Mouse (Mus musculus) heart, adult 2 months (tissue): ENCODE results near the gene Rasgef1b. TPM values are rescaled to one million over a fixed set of nuclear protein-coding genes. Genes with fewer than 3 reads are reported as not detected.

Experiments
- DNase-seq, 2 experiments: peaks; one replicate each; pipeline ENCODE4 v3.0.0; 2021
- H3K27ac ChIP-seq: fragments of 200-600 bp; 2 replicates; pipeline ENCODE4 v1.8.1; 2022
- H3K27me3 ChIP-seq: fragments of 200-500 bp; 2 replicates; pipeline ENCODE4 v1.6.1; 2012; ENCODE audit warnings: mild to moderate bottlenecking, low read length, inconsistent platforms, mixed read lengths; ENCODE audit not compliant: control insufficient read depth, insufficient read depth
- H3K36me3 ChIP-seq: fragments of 200-500 bp; 2 replicates; pipeline ENCODE4 v1.6.1; 2012; ENCODE audit warnings: low read length, inconsistent platforms; ENCODE audit not compliant: control insufficient read depth, insufficient read depth
- H3K4me1 ChIP-seq: fragments of 200-500 bp; 2 replicates; pipeline ENCODE4 v1.6.1; 2011; ENCODE audit warnings: low read length; ENCODE audit not compliant: control insufficient read depth, insufficient read depth
- H3K4me3 ChIP-seq: fragments of 200-600 bp; 2 replicates; pipeline ENCODE4 v1.8.1; 2022
- H3K79me2 ChIP-seq: fragments of 200-500 bp; replicated peaks from 2 replicates; pipeline ENCODE4 v1.6.1; 2012; ENCODE audit warnings: mild to moderate bottlenecking, inconsistent platforms, low read length, moderate library complexity, mixed read lengths; ENCODE audit not compliant: control insufficient read depth, insufficient read depth
- H3K9ac ChIP-seq: fragments of 200-500 bp; 2 replicates; pipeline ENCODE4 v1.6.1; 2012; ENCODE audit warnings: low read depth, mild to moderate bottlenecking, control low read depth, inconsistent platforms, low read length, mixed read lengths
- CTCF ChIP-seq: fragments of 200-600 bp; IDR thresholded peaks from 2 replicates; pipeline ENCODE4 v1.8.1; 2022; ENCODE audit warnings: antibody characterized with exemption, mild to moderate bottlenecking, moderate library complexity
- EP300 ChIP-seq: fragments of 200-500 bp; IDR thresholded peaks from 2 replicates; pipeline ENCODE4 v1.6.1; 2011; ENCODE audit warnings: low read depth, low read length, control low read depth; ENCODE audit not compliant: insufficient read depth
- POLR2A ChIP-seq: fragments of 200-500 bp; IDR thresholded peaks from 2 replicates; pipeline ENCODE4 v1.6.1; 2011; ENCODE audit warnings: mild to moderate bottlenecking, low read depth, low read length, control low read depth; ENCODE audit not compliant: insufficient read depth
- WGBS: fragments of 180-500 bp; shearing (Covaris S2); methylation state at CpG from one replicate; pipeline ENCODE4 v1.1.7; 2018; 5-methylcytosine and 5-hydroxymethylcytosine counted together
- intact Hi-C: fragments of 180-260 bp; cut with DNase I; formaldehyde crosslinking; loops from one replicate; pipeline ENCODE4 v1.15.1; 2025
- polyA plus RNA-seq: library from polyadenylated mRNA; depleted of rRNA; stranded (reverse); fragments of >200 nt; gene quantifications from 2 replicates; pipeline ENCODE4 v1.2.3, GENCODE M21; 2012
- total RNA-seq, 2 experiments: library from RNA; stranded (reverse); gene quantifications; 2 replicates each; pipeline ENCODE4 v1.2.3; 2021

The Rasgef1b gene
- total and polyA plus RNA-seq, 3 experiments = 4.3 to 17.7 (median 9.3) TPM

- intact Hi-C loops = no loop called here
- no peak for TF ChIP-seq CTCF
- TF ChIP-seq POLR2A = no peak
- TF ChIP-seq EP300 = no peak
These were observed 296.4 kb downstream of the Rasgef1b start for GRCm38 (mm10) chr5:99432471-99432870.

GRCm38 (mm10) chr5:99429273-99429672 lies 299.6 kb downstream of the Rasgef1b start:
- Histone ChIP-seq H3K4me1 (no peaks in the 10 kb centered on the region), H3K27me3 (no peaks in the 10 kb centered on the region), H3K36me3 (no peaks in the 10 kb centered on the region), H3K27ac (no peak overlapping the region), H3K9ac (no peak overlapping the region), H3K79me2 (no peaks in the 10 kb centered on the region), H3K4me3 (no peak overlapping the region)
- intact Hi-C loops = no loop called here
- DNase-seq = no peak
- TF ChIP-seq CTCF (no peak), POLR2A (no peak), EP300 (no peak)
- WGBS = 85% methylated on average over 8 of the region's 8 CpGs

More at GRCm38 (mm10) chr5:99432471-99432870, 296.4 kb downstream of the Rasgef1b start:
- Histone ChIP-seq H3K36me3 (no peaks in the 10 kb centered on the region), H3K27me3 (no peaks in the 10 kb centered on the region), H3K4me1 (no peaks in the 10 kb centered on the region), H3K4me3 (no peak overlapping the region), H3K27ac (no peak overlapping the region), H3K79me2 (no peaks in the 10 kb centered on the region), H3K9ac (no peak overlapping the region)
- no peak for DNase-seq
- 88% methylated on average over 8 of the region's 8 CpGs for WGBS

- TF ChIP-seq EP300 (no peak), CTCF (no peak), POLR2A (no peak)
- Histone ChIP-seq H3K36me3 (no peaks in the 10 kb centered on the region), H3K27me3 (no peaks in the 10 kb centered on the region), H3K4me3 (no peak overlapping the region), H3K9ac (no peak overlapping the region), H3K4me1 (no peaks in the 10 kb centered on the region), H3K79me2 (no peaks in the 10 kb centered on the region), H3K27ac (no peak overlapping the region)
- no peak for DNase-seq
- intact Hi-C loops = no loop called here
- WGBS = 26% methylated on average over 5 of the region's 5 CpGs
These were observed 300.2 kb downstream of the Rasgef1b start for GRCm38 (mm10) chr5:99428648-99429047.

GRCm38 (mm10) chr5:99423271-99423670 lies 305.6 kb downstream of the Rasgef1b start:
- WGBS = 66% methylated on average over 5 of the region's 5 CpGs

GRCm38 (mm10) chr5:99422856-99423255 lies 306.0 kb downstream of the Rasgef1b start:
- no peak for DNase-seq
- 85% methylated on average over 4 of the region's 4 CpGs for WGBS
- H3K79me2 ChIP-seq = no peaks in the 10 kb centered on the region
- H3K36me3 ChIP-seq = no peaks in the 10 kb centered on the region
- H3K4me3 ChIP-seq = no peak overlapping the region
- H3K9ac ChIP-seq = no peak overlapping the region
- no peak overlapping the region for H3K27ac ChIP-seq
- no peaks in the 10 kb centered on the region for H3K27me3 ChIP-seq
- H3K4me1 ChIP-seq = no peaks in the 10 kb centered on the region
- no peak for TF ChIP-seq EP300
- intact Hi-C loops = loop anchor here (5.0 kb wide), 1 partner anchor 154 kb away; no protein-coding TSS in a partner anchor

More at GRCm38 (mm10) chr5:99423271-99423670, 305.6 kb downstream of the Rasgef1b start:
- Histone ChIP-seq H3K36me3 (no peaks in the 10 kb centered on the region), H3K27ac (no peak overlapping the region), H3K4me1 (no peaks in the 10 kb centered on the region), H3K9ac (no peak overlapping the region), H3K27me3 (no peaks in the 10 kb centered on the region), H3K4me3 (no peak overlapping the region), H3K79me2 (no peaks in the 10 kb centered on the region)
- intact Hi-C loops = loop anchor here (5.0 kb wide), 1 partner anchor 154 kb away; no protein-coding TSS in a partner anchor
- TF ChIP-seq CTCF (peak; percentile 43), EP300 (no peak)
- no peak for DNase-seq

- Histone ChIP-seq H3K4me1 (no peaks in the 10 kb centered on the region), H3K4me3 (no peak overlapping the region), H3K9ac (no peak overlapping the region), H3K36me3 (no peaks in the 10 kb centered on the region), H3K27me3 (no peaks in the 10 kb centered on the region), H3K27ac (no peak overlapping the region), H3K79me2 (no peaks in the 10 kb centered on the region)
- no peak for DNase-seq
- 89% methylated on average over 6 of the region's 6 CpGs for WGBS
- TF ChIP-seq POLR2A (no peak), EP300 (no peak), CTCF (no peak)
- intact Hi-C loops = loop anchor here (5.0 kb wide), 1 partner anchor 155 kb away; no protein-coding TSS in a partner anchor
These were observed 306.8 kb downstream of the Rasgef1b start for GRCm38 (mm10) chr5:99422092-99422491.
